Comparison of ENCODE assay signal across 8 mouse cellular contexts in the genomic region with DNA sequence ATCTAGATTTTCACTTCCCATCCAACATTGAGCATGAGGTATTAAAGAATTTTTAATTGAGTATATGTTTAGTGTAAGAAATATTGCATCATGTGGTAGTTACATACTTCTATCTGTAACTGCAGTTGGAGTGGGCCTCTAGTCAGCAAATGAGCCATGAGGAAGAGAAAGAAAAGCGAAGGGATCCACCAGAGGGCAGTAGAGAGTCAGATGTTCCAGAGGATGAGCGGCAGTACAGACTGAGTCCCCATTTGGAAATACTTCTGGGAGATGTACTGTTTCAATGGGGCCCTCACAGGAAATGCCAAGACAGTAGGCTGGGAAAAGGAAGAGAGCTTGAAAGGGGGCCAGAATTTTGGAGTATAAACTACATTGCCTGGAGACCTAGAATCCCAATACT.
DNase-seq lines count a peak whose midpoint lies in the region; ATAC-seq and TF ChIP-seq lines count a peak whose summit lies in the region.

No protein-coding gene starts in this region.

- TF ChIP-seq EP300 in heart, adult 2 months (IDR thresholded peaks at IDR 0.05; ENCODE audit: insufficient read depth, low read depth, low read length): no peak

- 4% methylated on average over 2 of the region's 2 CpGs for WGBS in heart, adult 2 months
- 6% methylated on average over 2 of the region's 2 CpGs for WGBS in heart, embryonic 10.5 days
- WGBS in forebrain, embryonic 12.5 days: 3% methylated on average over 2 of the region's 2 CpGs
- WGBS in hindbrain, embryonic 14.5 days: 4% methylated on average over 2 of the region's 2 CpGs

- H3K79me2 ChIP-seq in heart, adult 2 months (replicated peaks; ENCODE audit: control insufficient read depth, insufficient read depth, low read length): no peaks in the 10 kb centered on the region

- no peaks in the 10 kb centered on the region for H3K27me3 ChIP-seq in heart, adult 2 months (ENCODE audit: control insufficient read depth, insufficient read depth, low read length)
- no peaks in the 10 kb centered on the region for H3K27me3 ChIP-seq in heart, embryonic 10.5 days (ENCODE audit: insufficient read depth, poor library complexity, severe bottlenecking)
- 0 out of 2 replicates have a peak, but pooled peaks cover 3% of the 10 kb centered on the region for H3K27me3 ChIP-seq in forebrain, embryonic 12.5 days
- H3K27me3 ChIP-seq in hindbrain, embryonic 14.5 days (ENCODE audit: control insufficient read depth, insufficient read depth, low read length): no peaks in the 10 kb centered on the region

- H3K9me3 ChIP-seq in heart, embryonic 10.5 days: no peaks in the 10 kb centered on the region
- no peaks in the 10 kb centered on the region for H3K9me3 ChIP-seq in forebrain, embryonic 12.5 days
- no peaks in the 10 kb centered on the region for H3K9me3 ChIP-seq in hindbrain, embryonic 14.5 days (ENCODE audit: control insufficient read depth, low read length)

- intact Hi-C loops in heart, adult 2 months (cut with DNase I): loop anchor here (1.0 kb wide), 1 partner anchor 44 kb away; no protein-coding TSS in a partner anchor

- H3K4me1 ChIP-seq in heart, adult 2 months (ENCODE audit: control insufficient read depth, insufficient read depth, low read length): no peaks in the 10 kb centered on the region
- no peaks in the 10 kb centered on the region for H3K4me1 ChIP-seq in heart, embryonic 10.5 days
- H3K4me1 ChIP-seq in forebrain, embryonic 12.5 days: no peaks in the 10 kb centered on the region
- no peaks in the 10 kb centered on the region for H3K4me1 ChIP-seq in hindbrain, embryonic 14.5 days (replicated peaks; ENCODE audit: control insufficient read depth, insufficient read depth, low read length)

- no peak overlapping the region for H3K4me2 ChIP-seq in forebrain, embryonic 12.5 days
- H3K4me2 ChIP-seq in hindbrain, embryonic 14.5 days (replicated peaks): no peak overlapping the region

- DNase-seq in heart, adult 2 months: peak; percentile 14 to 20
- no peak for DNase-seq in heart, embryonic 10.5 days (ENCODE audit: low spot score)
- peak; percentile 47 for DNase-seq in c-Kit-positive CD71-positive TER-119-positive erythroid progenitor cells, embryonic 14.5 days (ENCODE audit: low spot score)
- DNase-seq in hindbrain, embryonic 14.5 days (ENCODE audit: low spot score): peak; percentile 87
- peak; percentile 38 to 53 for DNase-seq in layer of hippocampus, postnatal 14 days (ENCODE audit: low spot score in 2 of 2)
- DNase-seq in mesoderm, embryonic 11.5 days (ENCODE audit: low read depth, low spot score): peak; percentile 86
- peak; percentile 41 for DNase-seq in skeletal muscle tissue, adult 2 months (ENCODE audit: low read depth, low spot score)

- no peak for TF ChIP-seq POLR2A in heart, adult 2 months (IDR thresholded peaks at IDR 0.05; ENCODE audit: insufficient read depth, low read depth, low read length)

- H3K9ac ChIP-seq in heart, adult 2 months (ENCODE audit: low read depth, low read length): no peak overlapping the region
- H3K9ac ChIP-seq in forebrain, embryonic 12.5 days: no peak overlapping the region
- no peak overlapping the region for H3K9ac ChIP-seq in hindbrain, embryonic 14.5 days

- H3K4me3 ChIP-seq in heart, adult 2 months: no peak overlapping the region
- no peak overlapping the region for H3K4me3 ChIP-seq in heart, embryonic 10.5 days
- no peak overlapping the region for H3K4me3 ChIP-seq in forebrain, embryonic 12.5 days (replicated peaks)
- no peak overlapping the region for H3K4me3 ChIP-seq in hindbrain, embryonic 14.5 days (replicated peaks; ENCODE audit: low read length)

- ATAC-seq in forebrain, embryonic 12.5 days (ENCODE audit: low FRiP score): peak; percentile 88
- peak; percentile 78 for ATAC-seq in hindbrain, embryonic 14.5 days (ENCODE audit: low FRiP score)

- TF ChIP-seq CTCF in heart, adult 2 months (IDR thresholded peaks at IDR 0.05): peak; percentile 84

- H3K27ac ChIP-seq in heart, adult 2 months: no peak overlapping the region
- no peak overlapping the region for H3K27ac ChIP-seq in heart, embryonic 10.5 days
- no peak overlapping the region for H3K27ac ChIP-seq in forebrain, embryonic 12.5 days
- no peak overlapping the region for H3K27ac ChIP-seq in hindbrain, embryonic 14.5 days

- H3K36me3 ChIP-seq in heart, adult 2 months (ENCODE audit: control insufficient read depth, insufficient read depth, low read length): no peaks in the 10 kb centered on the region
- H3K36me3 ChIP-seq in heart, embryonic 10.5 days: no peaks in the 10 kb centered on the region
- no peaks in the 10 kb centered on the region for H3K36me3 ChIP-seq in forebrain, embryonic 12.5 days (replicated peaks)
- no peaks in the 10 kb centered on the region for H3K36me3 ChIP-seq in hindbrain, embryonic 14.5 days (replicated peaks; ENCODE audit: control insufficient read depth, insufficient read depth)
